Mouse (Mus musculus) E14TG2a.4 (cell line): Measurements from ENCODE around the gene Map4.
A peak's percentile ranks its signal among the peaks of the same experiment; 100 is the strongest.
"Not testable (repeated sequence)": the region's sequence is repeated elsewhere in the genome, so short reads cannot be mapped to it uniquely, and the experiment has no call there.

Experiments used
- H3K27me3 ChIP-seq: 2 replicates; pipeline ENCODE4 v1.6.1; 2014; ENCODE audit warnings: low read length, control low read depth; ENCODE audit not compliant: insufficient read depth
- H3K36me3 ChIP-seq: 2 replicates; pipeline ENCODE4 v1.6.1; 2014; ENCODE audit warnings: low read length, control low read depth; ENCODE audit not compliant: insufficient read depth
- H3K4me1 ChIP-seq: replicated peaks from 2 replicates; pipeline ENCODE4 v1.6.1; 2014; ENCODE audit warnings: low read depth, low read length, control low read depth
- H3K4me3 ChIP-seq: replicated peaks from 2 replicates; pipeline ENCODE4 v1.5.1; 2014; ENCODE audit warnings: mild to moderate bottlenecking, low read length
- H3K9me3 ChIP-seq: 2 replicates; pipeline ENCODE4 v1.6.1; 2014; ENCODE audit warnings: low read length, control low read depth
- CTCF ChIP-seq: conservative IDR thresholded peaks from 2 replicates; pipeline ENCODE4 v1.5.1; 2014; ENCODE audit warnings: low read length
- NANOG ChIP-seq: IDR thresholded peaks from 2 replicates; pipeline ENCODE4 v1.6.1; 2014; ENCODE audit warnings: borderline replicate concordance, low read length, mixed read lengths
- POU5F1 ChIP-seq: IDR thresholded peaks from 2 replicates; pipeline ENCODE4 v1.6.1; 2014; ENCODE audit warnings: low read length, borderline replicate concordance

Gene Map4

GRCm38 (mm10) chr9:110116977-110117778, 185.9 kb downstream of the Map4 start, which contains the start of gene Smarcc1:
Smarcc1 (plus strand) TSS chr9:110117708.
- H3K36me3 ChIP-seq: peaks cover 50% of the 10 kb centered on the region
- H3K9me3 ChIP-seq: no peaks in the 10 kb centered on the region
- H3K4me3 ChIP-seq: peak within 1 kb of the TSS; percentile 97
- no peak for TF ChIP-seq CTCF
- no peak for TF ChIP-seq POU5F1
- no peak for TF ChIP-seq NANOG
- peaks cover 51% of the 10 kb centered on the region for H3K4me1 ChIP-seq
- no peaks in the 10 kb centered on the region for H3K27me3 ChIP-seq

GRCm38 (mm10) chr9:110117779-110118139, 186.5 kb downstream of the Map4 start, which contains the start of gene Dhx30:
Dhx30 (minus strand) TSS chr9:110117830.
- Histone ChIP-seq H3K4me3 (peak within 1 kb of the TSS; percentile 97), H3K9me3 (no peaks in the 10 kb centered on the region), H3K36me3 (peaks cover 45% of the 10 kb centered on the region), H3K27me3 (no peaks in the 10 kb centered on the region), H3K4me1 (peaks cover 51% of the 10 kb centered on the region)
- TF ChIP-seq POU5F1: no peak
- no peak for TF ChIP-seq CTCF
- TF ChIP-seq NANOG: no peak

- Histone ChIP-seq H3K27me3 (no peaks in the 10 kb centered on the region), H3K4me1 (peaks cover 46% of the 10 kb centered on the region), H3K36me3 (peaks cover 40% of the 10 kb centered on the region), H3K4me3 (peak overlapping the region; percentile 97), H3K9me3 (no peaks in the 10 kb centered on the region)
- TF ChIP-seq POU5F1 (no peak), NANOG (no peak), CTCF (no peak)
Observed at GRCm38 (mm10) chr9:110118249-110118648, 187.0 kb downstream of the Map4 start.

GRCm38 (mm10) chr9:110121424-110121823, 190.2 kb downstream of the Map4 start:
- Histone ChIP-seq H3K9me3 (no peaks in the 10 kb centered on the region), H3K4me1 (peaks cover 32% of the 10 kb centered on the region), H3K27me3 (no peaks in the 10 kb centered on the region), H3K4me3 (no peak overlapping the region), H3K36me3 (peaks cover 19% of the 10 kb centered on the region)
- TF ChIP-seq NANOG (no peak), CTCF (no peak), POU5F1 (no peak)

GRCm38 (mm10) chr9:110123322-110123721, 192.1 kb downstream of the Map4 start:
- H3K27me3 ChIP-seq: no peaks in the 10 kb centered on the region
- H3K4me1 ChIP-seq: peaks cover 31% of the 10 kb centered on the region
- no peaks in the 10 kb centered on the region for H3K9me3 ChIP-seq
- H3K4me3 ChIP-seq: no peak overlapping the region
- H3K36me3 ChIP-seq: peaks cover 19% of the 10 kb centered on the region
- TF ChIP-seq NANOG (no peak), POU5F1 (no peak), CTCF (no peak)

- not testable (repeated sequence) for H3K4me3 ChIP-seq, H3K27me3 ChIP-seq, H3K9me3 ChIP-seq
- peaks cover 13% of the 10 kb centered on the region for H3K36me3 ChIP-seq
- peaks cover 27% of the 10 kb centered on the region for H3K4me1 ChIP-seq
Observed at GRCm38 (mm10) chr9:110124008-110124540, 192.8 kb downstream of the Map4 start.

- Histone ChIP-seq H3K27me3 (no peaks in the 10 kb centered on the region), H3K9me3 (no peaks in the 10 kb centered on the region), H3K36me3 (peaks cover 18% of the 10 kb centered on the region), H3K4me3 (peak overlapping the region; percentile 92), H3K4me1 (peaks cover 57% of the 10 kb centered on the region)
- TF ChIP-seq NANOG (no peak), POU5F1 (no peak), CTCF (no peak)
Observed at GRCm38 (mm10) chr9:110130896-110131524, 199.8 kb downstream of the Map4 start.

- Histone ChIP-seq H3K9me3 (no peaks in the 10 kb centered on the region), H3K4me1 (peaks cover 64% of the 10 kb centered on the region), H3K4me3 (peak overlapping the region; percentile 92), H3K27me3 (no peaks in the 10 kb centered on the region), H3K36me3 (peaks cover 25% of the 10 kb centered on the region)
- no peak for TF ChIP-seq CTCF
- TF ChIP-seq NANOG: no peak
- TF ChIP-seq POU5F1: no peak
Observed at GRCm38 (mm10) chr9:110131525-110132197, 200.4 kb downstream of the Map4 start.
